Mouse (Mus musculus): Measurements from ENCODE around the gene Chchd1. TPM values are rescaled to one million over a fixed set of nuclear protein-coding genes. Genes with fewer than 3 reads are reported as not detected.

The Chchd1 gene
- total and polyA plus RNA-seq, 3 experiments = 5.9 to 93.6 (median 66.6) TPM

Small RNA genes within 50 kb of the gene (microRNA-seq; reads per million reads assigned to microRNA genes)
- 0.41 to 0.88 reads per million in 2 experiments for gene Mir6946

Other genes starting within 250 kb of the Chchd1 start
- gene Anxa7, start 222.9 kb upstream of the Chchd1 start, total RNA-seq (2021) = 100 to 1,000 TPM; 109 to 121 TPM
- gene Anxa7, start 222.9 kb upstream of the Chchd1 start, polyA plus RNA-seq (2012; rRNA removed) = 133 and 139 TPM in 2 replicates
- gene Mss51, start 206.1 kb upstream of the Chchd1 start, total RNA-seq (2021) = under 1 TPM; 0.21 to 0.61 TPM
- gene Mss51, start 206.1 kb upstream of the Chchd1 start, polyA plus RNA-seq (2012; rRNA removed) = 0.07 and 0.10 TPM in 2 replicates
- 10 to 100 TPM; 55.2 to 71.6 TPM for gene Ppp3cb, start 156.4 kb upstream of the Chchd1 start, total RNA-seq (2021)
- 2.1 and 2.8 TPM in 2 replicates for gene Ppp3cb, start 156.4 kb upstream of the Chchd1 start, polyA plus RNA-seq (2012; rRNA removed)
- gene Usp54, start 61.9 kb upstream of the Chchd1 start, total RNA-seq (2021) = 10 to 100 TPM; 11.3 to 12.1 TPM
- gene Usp54, start 61.9 kb upstream of the Chchd1 start, polyA plus RNA-seq (2012; rRNA removed) = 4.7 and 5.6 TPM in 2 replicates
- not detected for gene Myoz1, start 46.5 kb upstream of the Chchd1 start, total RNA-seq (2021)
- not detected in 2 replicates for gene Myoz1, start 46.5 kb upstream of the Chchd1 start, polyA plus RNA-seq (2012; rRNA removed)
- under 1 TPM; 0.17 to 0.35 TPM for gene Synpo2l, start 34.7 kb upstream of the Chchd1 start, total RNA-seq (2021)
- 0.13 and 0.35 TPM in 2 replicates for gene Synpo2l, start 34.7 kb upstream of the Chchd1 start, polyA plus RNA-seq (2012; rRNA removed)
- gene Sec24c, start 28.7 kb upstream of the Chchd1 start, total RNA-seq (2021) = 100 to 1,000 TPM; 109 to 142 TPM
- 283 and 329 TPM in 2 replicates for gene Sec24c, start 28.7 kb upstream of the Chchd1 start, polyA plus RNA-seq (2012; rRNA removed)
- 10 to 100 TPM; 15.5 to 18.0 TPM for gene Fut11, start 8.0 kb upstream of the Chchd1 start, total RNA-seq (2021)
- 47.8 and 51.2 TPM in 2 replicates for gene Fut11, start 8.0 kb upstream of the Chchd1 start, polyA plus RNA-seq (2012; rRNA removed)
- 100 to 1,000 TPM in 1 of 2 experiments, 10 to 100 TPM in 1; 95.8 to 128 TPM for gene Zswim8, start 4.5 kb downstream of the Chchd1 start, total RNA-seq (2021)
- 279 and 287 TPM in 2 replicates for gene Zswim8, start 4.5 kb downstream of the Chchd1 start, polyA plus RNA-seq (2012; rRNA removed)
- 10 to 100 TPM; 24.6 to 25.0 TPM for gene Ndst2, start 31.6 kb downstream of the Chchd1 start, total RNA-seq (2021)
- gene Ndst2, start 31.6 kb downstream of the Chchd1 start, polyA plus RNA-seq (2012; rRNA removed) = 34.9 and 35.9 TPM in 2 replicates
- gene Camk2g, start 91.1 kb downstream of the Chchd1 start, total RNA-seq (2021) = 10 to 100 TPM; 51.4 to 67.7 TPM
- 41.7 and 42.8 TPM in 2 replicates for gene Camk2g, start 91.1 kb downstream of the Chchd1 start, polyA plus RNA-seq (2012; rRNA removed)
- gene Plau, start 133.7 kb downstream of the Chchd1 start, total RNA-seq (2021) = 10 to 100 TPM; 31.2 to 64.4 TPM
- 1.8 and 1.9 TPM in 2 replicates for gene Plau, start 133.7 kb downstream of the Chchd1 start, polyA plus RNA-seq (2012; rRNA removed)
- 100 to 1,000 TPM in 1 of 2 experiments, 10 to 100 TPM in 1; 69.9 to 122 TPM for gene Vcl, start 226.4 kb downstream of the Chchd1 start, total RNA-seq (2021)
- gene Vcl, start 226.4 kb downstream of the Chchd1 start, polyA plus RNA-seq (2012; rRNA removed) = 31.1 and 36.4 TPM in 2 replicates